Mouse (Mus musculus) liver, embryonic 13.5 days (tissue): Measurements from ENCODE around the gene Vmn1r16. TPM values are rescaled to one million over a fixed set of nuclear protein-coding genes. Genes with fewer than 3 reads are reported as not detected.
"Not testable (repeated sequence)": the region's sequence is repeated elsewhere in the genome, so short reads cannot be mapped to it uniquely, and the experiment has no call there.

Experiments used
- ATAC-seq: fragments of 200-750 bp; cut with Nextera tagmentation; 2 replicates; pipeline ENCODE4 v1.8.0; 2017; ENCODE audit warnings: low read depth, mild to moderate bottlenecking, moderate number of reproducible peaks, moderate library complexity
- DNase-seq: peaks from one replicate; pipeline ENCODE4 v3.0.0; 2022
- H3K27ac ChIP-seq: fragments of 300-500 bp; sonication (generic); 2 replicates; pipeline ENCODE4 v1.5.1; 2015; ENCODE audit warnings: moderate library complexity, mild to moderate bottlenecking, inconsistent platforms
- H3K27me3 ChIP-seq: fragments of 300-500 bp; sonication (generic); 2 replicates; pipeline ENCODE4 v1.6.1; 2015; ENCODE audit warnings: mild to moderate bottlenecking, inconsistent platforms
- H3K36me3 ChIP-seq: fragments of 300-500 bp; sonication (generic); 2 replicates; pipeline ENCODE4 v1.6.1; 2015; ENCODE audit warnings: mild to moderate bottlenecking, inconsistent platforms
- H3K4me1 ChIP-seq: fragments of 300-500 bp; sonication (generic); replicated peaks from 2 replicates; pipeline ENCODE4 v1.6.1; 2015; ENCODE audit warnings: inconsistent platforms
- H3K4me2 ChIP-seq: fragments of 300-500 bp; sonication (generic); 2 replicates; pipeline ENCODE4 v1.6.1; 2015; ENCODE audit warnings: inconsistent platforms, mild to moderate bottlenecking, moderate library complexity
- H3K4me3 ChIP-seq: fragments of 300-500 bp; sonication (generic); replicated peaks from 2 replicates; pipeline ENCODE4 v1.5.1; 2015; ENCODE audit warnings: mild to moderate bottlenecking, inconsistent platforms
- H3K9ac ChIP-seq: fragments of 300-500 bp; sonication (generic); 2 replicates; pipeline ENCODE4 v1.6.1; 2015; ENCODE audit warnings: mild to moderate bottlenecking, inconsistent platforms
- H3K9me3 ChIP-seq: fragments of 300-500 bp; sonication (generic); replicated peaks from 2 replicates; pipeline ENCODE4 v1.6.1; 2016; ENCODE audit warnings: inconsistent platforms
- WGBS: fragments of 180-500 bp; shearing (Covaris S2); methylation state at CpG from one replicate; pipeline ENCODE4 v1.1.7; 2015; ENCODE audit not compliant: insufficient replicate concordance; 5-methylcytosine and 5-hydroxymethylcytosine counted together
- polyA plus RNA-seq: library from polyadenylated mRNA; unstranded; fragments of >200 nt; fragmentation: Nextera tagmentation; extraction: Ambion mirVana; gene quantifications from 2 replicates; pipeline ENCODE4 v1.2.1, GENCODE M21; 2015

Gene Vmn1r16
- not detected in 2 replicates for polyA plus RNA-seq

GRCm38 (mm10) chr6:57329394-57329793, at the start of gene Vmn1r16:
Gene Vmn1r16, minus strand, starts transcription at chr6:57329494.
- no peaks in the 10 kb centered on the region for H3K9me3 ChIP-seq
- H3K4me2 ChIP-seq, result no peak within 1 kb of the TSS
- no peaks in the 10 kb centered on the region for H3K36me3 ChIP-seq
- H3K9ac ChIP-seq, result no peak within 1 kb of the TSS
- no peak within 1 kb of the TSS for H3K27ac ChIP-seq
- no peak for ATAC-seq
- no peaks in the 10 kb centered on the region for H3K27me3 ChIP-seq
- WGBS, result 53% methylated on average over 3 of the region's 3 CpGs
- no peak within 1 kb of the TSS for H3K4me3 ChIP-seq
- no peaks in the 10 kb centered on the region for H3K4me1 ChIP-seq
- no peak for DNase-seq

GRCm38 (mm10) chr6:57367496-57367895, 38.2 kb upstream of the Vmn1r16 start:
- Histone ChIP-seq H3K9ac (no peak overlapping the region), H3K4me3 (no peak overlapping the region), H3K4me1 (no peaks in the 10 kb centered on the region), H3K27me3 (no peaks in the 10 kb centered on the region), H3K9me3 (no peaks in the 10 kb centered on the region), H3K27ac (no peak overlapping the region), H3K36me3 (no peaks in the 10 kb centered on the region), H3K4me2 (no peak overlapping the region)
- 71% methylated on average over 1 of the region's 1 CpGs for WGBS
- ATAC-seq (no peak), DNase-seq (no peak)

- H3K9ac ChIP-seq, H3K27ac ChIP-seq, H3K4me3 ChIP-seq, H3K36me3 ChIP-seq, H3K4me1 ChIP-seq, DNase-seq, H3K9me3 ChIP-seq, H3K4me2 ChIP-seq, ATAC-seq, H3K27me3 ChIP-seq: not testable (repeated sequence)
- 77% methylated on average over 1 of the region's 1 CpGs for WGBS
Observed at GRCm38 (mm10) chr6:57365866-57366265, 36.6 kb upstream of the Vmn1r16 start.

GRCm38 (mm10) chr6:57363627-57364026, 34.3 kb upstream of the Vmn1r16 start, which contains the start of gene Vmn1r17:
Gene Vmn1r17, minus strand, starts transcription at chr6:57363727.
- ATAC-seq, result no peak
- no peaks in the 10 kb centered on the region for H3K9me3 ChIP-seq
- no peaks in the 10 kb centered on the region for H3K27me3 ChIP-seq
- no peak within 1 kb of the TSS for H3K27ac ChIP-seq
- no peak within 1 kb of the TSS for H3K9ac ChIP-seq
- no peak within 1 kb of the TSS for H3K4me2 ChIP-seq
- no peak for DNase-seq
- 55% methylated on average over 1 of the region's 1 CpGs for WGBS
- no peaks in the 10 kb centered on the region for H3K36me3 ChIP-seq
- no peak within 1 kb of the TSS for H3K4me3 ChIP-seq
- H3K4me1 ChIP-seq, result no peaks in the 10 kb centered on the region

- DNase-seq (no peak), ATAC-seq (no peak)
- Histone ChIP-seq H3K36me3 (no peaks in the 10 kb centered on the region), H3K27ac (no peak overlapping the region), H3K4me3 (no peak overlapping the region), H3K27me3 (no peaks in the 10 kb centered on the region), H3K4me1 (no peaks in the 10 kb centered on the region), H3K4me2 (no peak overlapping the region), H3K9ac (no peak overlapping the region), H3K9me3 (no peaks in the 10 kb centered on the region)
- 46% methylated on average over 2 of the region's 2 CpGs for WGBS
Observed at GRCm38 (mm10) chr6:57356864-57357263, 27.6 kb upstream of the Vmn1r16 start.

- ATAC-seq (no peak), DNase-seq (no peak)
- Histone ChIP-seq H3K4me2 (no peak overlapping the region), H3K4me3 (no peak overlapping the region), H3K9me3 (no peaks in the 10 kb centered on the region), H3K36me3 (no peaks in the 10 kb centered on the region), H3K27ac (no peak overlapping the region), H3K4me1 (no peaks in the 10 kb centered on the region), H3K27me3 (no peaks in the 10 kb centered on the region), H3K9ac (no peak overlapping the region)
Observed at GRCm38 (mm10) chr6:57326176-57326575, 3.1 kb downstream of the Vmn1r16 start.

GRCm38 (mm10) chr6:57278952-57279351, 50.3 kb downstream of the Vmn1r16 start:
- no peaks in the 10 kb centered on the region for H3K4me1 ChIP-seq
- DNase-seq (no peak), ATAC-seq (no peak)
- H3K27ac ChIP-seq, result no peak overlapping the region
- H3K9ac ChIP-seq, result no peak overlapping the region
- H3K27me3 ChIP-seq, result no peaks in the 10 kb centered on the region
- no peaks in the 10 kb centered on the region for H3K36me3 ChIP-seq
- H3K9me3 ChIP-seq, result no peaks in the 10 kb centered on the region
- H3K4me3 ChIP-seq, result no peak overlapping the region
- H3K4me2 ChIP-seq, result no peak overlapping the region

GRCm38 (mm10) chr6:57272517-57272916, 56.8 kb downstream of the Vmn1r16 start:
- H3K4me3 ChIP-seq, result no peak overlapping the region
- H3K4me1 ChIP-seq, result no peaks in the 10 kb centered on the region
- ATAC-seq (no peak), DNase-seq (no peak)
- H3K36me3 ChIP-seq, result no peaks in the 10 kb centered on the region
- H3K27ac ChIP-seq, result no peak overlapping the region
- no peaks in the 10 kb centered on the region for H3K27me3 ChIP-seq
- H3K9me3 ChIP-seq, result no peaks in the 10 kb centered on the region
- no peak overlapping the region for H3K9ac ChIP-seq
- H3K4me2 ChIP-seq, result no peak overlapping the region

- Histone ChIP-seq H3K36me3 (no peaks in the 10 kb centered on the region), H3K4me3 (no peak overlapping the region), H3K4me2 (no peak overlapping the region), H3K4me1 (no peaks in the 10 kb centered on the region), H3K27ac (no peak overlapping the region), H3K27me3 (no peaks in the 10 kb centered on the region), H3K9ac (no peak overlapping the region), H3K9me3 (no peaks in the 10 kb centered on the region)
- ATAC-seq (no peak), DNase-seq (no peak)
- WGBS, result 50% methylated on average over 3 of the region's 3 CpGs
Observed at GRCm38 (mm10) chr6:57271881-57272280, 57.4 kb downstream of the Vmn1r16 start.

Other genes starting within 250 kb of the Vmn1r16 start
- gene Vmn1r10, start 220.0 kb downstream of the Vmn1r16 start, polyA plus RNA-seq, result not detected in 2 replicates
- gene Vmn1r11, start 196.0 kb downstream of the Vmn1r16 start, polyA plus RNA-seq, result not detected in 2 replicates
- not detected in 2 replicates for gene Vmn1r12, start 172.6 kb downstream of the Vmn1r16 start, polyA plus RNA-seq
- not detected in 2 replicates for gene Vmn1r13, start 126.2 kb downstream of the Vmn1r16 start, polyA plus RNA-seq
- not detected in 2 replicates for gene Vmn1r14, start 97.8 kb downstream of the Vmn1r16 start, polyA plus RNA-seq
- gene Vmn1r15, start 71.5 kb downstream of the Vmn1r16 start, polyA plus RNA-seq, result not detected in 2 replicates
- gene Vmn1r17, start 34.2 kb upstream of the Vmn1r16 start, polyA plus RNA-seq, result not detected in 2 replicates
- gene Vmn1r18, start 66.3 kb upstream of the Vmn1r16 start, polyA plus RNA-seq, result not detected in 2 replicates
- not detected in 2 replicates for gene Vmn1r19, start 74.3 kb upstream of the Vmn1r16 start, polyA plus RNA-seq
- not detected in 2 replicates for gene Vmn1r20, start 99.4 kb upstream of the Vmn1r16 start, polyA plus RNA-seq
- 2.5 and 2.7 TPM in 2 replicates for gene Ppm1k, start 206.0 kb upstream of the Vmn1r16 start, polyA plus RNA-seq